9 mouse cellular contexts compared by ENCODE assay signal in the genomic region with DNA sequence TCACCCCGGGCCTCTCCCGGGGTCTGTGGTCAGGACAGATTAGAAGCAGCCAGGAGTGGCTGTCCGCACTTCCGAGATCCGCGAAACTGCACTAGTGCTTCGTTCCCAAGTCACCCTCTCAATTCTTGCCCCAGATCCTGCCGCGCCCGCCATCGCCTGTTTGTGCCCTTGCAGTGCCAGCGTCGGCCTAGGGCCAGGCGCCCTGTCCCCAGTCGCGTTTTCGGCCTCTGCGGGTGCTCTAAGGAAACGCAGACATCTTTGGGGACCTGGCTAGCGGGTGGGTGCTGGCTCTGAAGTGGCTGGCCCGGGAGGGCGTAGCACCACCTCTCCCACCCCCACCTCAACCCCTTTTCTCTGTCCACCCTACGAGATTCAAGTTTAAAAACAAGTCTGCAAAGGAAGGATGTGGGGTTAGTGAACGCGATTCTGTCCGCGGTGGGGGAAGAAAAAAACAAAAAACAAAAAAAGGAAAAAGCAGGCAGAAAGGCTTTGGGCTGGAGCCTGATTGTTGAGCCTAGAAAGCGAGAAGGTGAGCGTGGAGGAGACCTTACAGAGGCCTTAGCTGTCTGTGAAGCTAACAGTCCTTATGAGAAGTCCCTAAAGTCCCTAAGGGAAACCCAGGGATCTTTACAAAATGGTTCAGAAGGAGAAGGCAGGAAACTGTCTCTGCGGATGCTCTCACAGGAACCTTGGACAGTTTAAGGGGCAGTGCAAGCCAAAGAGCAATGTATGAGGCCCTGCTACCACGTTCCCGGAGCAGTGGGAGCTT. TPM values are rescaled to one million over a fixed set of nuclear protein-coding genes. Genes with fewer than 3 reads are reported as not detected.
A peak's percentile ranks its signal among the peaks of the same experiment; 100 is the strongest.
DNase-seq lines count a peak whose midpoint lies in the region; ATAC-seq and TF ChIP-seq lines count a peak whose summit lies in the region.
"Had no signal": no experiment of that assay in that cellular context is flagged by ENCODE, and none has a peak within 500 bp of the region (broad histone marks: within the 10 kb centered on the region; RNA-seq: fewer than 3 reads in every experiment).

No protein-coding gene starts in this region.

- H3K4me3 ChIP-seq in heart, embryonic 15.5 days, result peak overlapping the region; percentile 61
- peak overlapping the region; percentile 4; the same call in 1 of the 2 replicates for H3K4me3 ChIP-seq in brown adipose tissue, adult 24 weeks (ENCODE audit: insufficient read depth, low read depth, low read length)
- H3K4me3 ChIP-seq in hindbrain, embryonic 10.5 days, result peak overlapping the region; percentile 70
- H3K4me3 ChIP-seq in midbrain, postnatal 0 days (ENCODE audit: low read depth, low read length), result peak overlapping the region; percentile 58
- H3K4me3 ChIP-seq in lung, adult 2 months (replicated peaks; ENCODE audit: extremely low read depth, low read depth, low read length), result no peak overlapping the region

- H3K9ac ChIP-seq in heart, embryonic 15.5 days, result no peak overlapping the region
- peak overlapping the region; percentile 57; the same call in 1 of the 2 replicates for H3K9ac ChIP-seq in midbrain, postnatal 0 days (replicated peaks; ENCODE audit: low read length, poor library complexity, severe bottlenecking)

- H3K4me1 ChIP-seq in heart, embryonic 15.5 days (replicated peaks), result peaks cover 45% of the 10 kb centered on the region
- no peaks in the 10 kb centered on the region; the same call in 1 of the 2 replicates for H3K4me1 ChIP-seq in brown adipose tissue, adult 24 weeks (ENCODE audit: control insufficient read depth, insufficient read depth, insufficient read length, low read length)
- H3K4me1 ChIP-seq in hindbrain, embryonic 10.5 days (replicated peaks), result peaks cover 73% of the 10 kb centered on the region
- peaks cover 11% of the 10 kb centered on the region for H3K4me1 ChIP-seq in midbrain, postnatal 0 days (ENCODE audit: insufficient read depth, low read length)
- H3K4me1 ChIP-seq in lung, adult 2 months (ENCODE audit: control insufficient read depth, insufficient read depth, low read length), result peaks cover 8% of the 10 kb centered on the region; the same call in 1 of the 2 replicates

- H3K36me3 ChIP-seq in heart, embryonic 15.5 days, result no peaks in the 10 kb centered on the region
- H3K36me3 ChIP-seq in hindbrain, embryonic 10.5 days, result no peaks in the 10 kb centered on the region
- no peaks in the 10 kb centered on the region for H3K36me3 ChIP-seq in midbrain, postnatal 0 days (ENCODE audit: insufficient read depth, low read length)

- 2% methylated on average over 32 of the region's 32 CpGs for WGBS in heart, embryonic 15.5 days
- under 1% methylated on average over 32 of the region's 32 CpGs for WGBS in hindbrain, embryonic 10.5 days
- whole genome bisulfite sequencing in midbrain, postnatal 0 days, result 1% methylated on average over 32 of the region's 32 CpGs
- 2% methylated on average over 32 of the region's 32 CpGs for WGBS in lung, adult 2 months

- TF ChIP-seq POLR2A in lung, adult 2 months (IDR thresholded peaks at IDR 0.05; ENCODE audit: borderline replicate concordance, extremely low read depth, low read depth, low read length), result no peak

- TF ChIP-seq CTCF in midbrain, postnatal 0 days (IDR thresholded peaks at IDR 0.05), result no peak
- no peak for TF ChIP-seq CTCF in lung, adult 2 months (IDR thresholded peaks at IDR 0.05; ENCODE audit: insufficient read depth, low read length)

- peak overlapping the region; percentile 96 for H3K4me2 ChIP-seq in heart, embryonic 15.5 days
- H3K4me2 ChIP-seq in midbrain, postnatal 0 days (ENCODE audit: low read depth, low read length, poor library complexity, severe bottlenecking), result peak overlapping the region; percentile 91

- peaks cover 95% of the 10 kb centered on the region for H3K27me3 ChIP-seq in heart, embryonic 15.5 days
- H3K27me3 ChIP-seq in hindbrain, embryonic 10.5 days (ENCODE audit: insufficient read depth, poor library complexity, severe bottlenecking), result peaks cover 93% of the 10 kb centered on the region
- H3K27me3 ChIP-seq in midbrain, postnatal 0 days (ENCODE audit: insufficient read depth, low read length), result peaks cover 72% of the 10 kb centered on the region

- DNase-seq in heart, postnatal 25 days (ENCODE audit: low spot score), result no peak
- DNase-seq in hindbrain, embryonic 10.5 days (ENCODE audit: low spot score), result no peak
- no peak for DNase-seq in midbrain, postnatal 0 days (ENCODE audit: low spot score)
- no peak for DNase-seq in thymus, postnatal 10 days (ENCODE audit: low spot score in 2 of 2)
- no peak for DNase-seq in lung, adult 2 months
- no peak for DNase-seq in ovary, postnatal 10 days (ENCODE audit: low spot score)

- H3K27ac ChIP-seq in heart, embryonic 15.5 days, result no peak overlapping the region
- no peak overlapping the region for H3K27ac ChIP-seq in brown adipose tissue, adult 24 weeks (replicated peaks; ENCODE audit: low read depth, low read length)
- H3K27ac ChIP-seq in hindbrain, embryonic 10.5 days, result peak overlapping the region; percentile 4; the same call in 1 of the 2 replicates
- no peak overlapping the region; the same call in 1 of the 2 replicates for H3K27ac ChIP-seq in midbrain, postnatal 0 days (ENCODE audit: low read depth, low read length)

- H3K9me3 ChIP-seq in heart, embryonic 15.5 days (replicated peaks), result no peaks in the 10 kb centered on the region
- no peaks in the 10 kb centered on the region for H3K9me3 ChIP-seq in hindbrain, embryonic 10.5 days
- no peaks in the 10 kb centered on the region for H3K9me3 ChIP-seq in midbrain, postnatal 0 days (ENCODE audit: low read length)

- ATAC-seq in heart, embryonic 15.5 days (replicated peaks; ENCODE audit: insufficient number of reproducible peaks, insufficient read depth, low FRiP score, low read depth), result no peak
- no peak for ATAC-seq in midbrain, postnatal 0 days (ENCODE audit: low FRiP score)
- ATAC-seq: Patski had no signal

- intact Hi-C loops in heart, postnatal 25 days (cut with DNase I), result loop anchor here (10.0 kb wide), 1 partner anchor 536 kb away; no protein-coding TSS in a partner anchor

RNA-seq across cellular contexts. Expression of gene Cbln1, which starts 1.4 kb away (rescaled TPM):
- 0.15 TPM in 1 of 2 replicates, not detected in the other for polyA plus RNA-seq in heart, embryonic 15.5 days (2015; fragmentation: Nextera tagmentation; extraction: Ambion mirVana)
- under 1 TPM; 0.52 to 0.87 TPM for total RNA-seq in heart, postnatal 25 days (2021)
- not detected in 2 replicates for polyA plus RNA-seq in brown adipose tissue, adult 24 weeks (2012; ENCODE audit: insufficient read depth, insufficient read length, missing spikeins)
- polyA plus RNA-seq in hindbrain, embryonic 10.5 days (2016; fragmentation: Nextera tagmentation; extraction: Ambion mirVana), result 3.6 and 11.7 TPM in 2 replicates
- 48.2 and 77.3 TPM in 2 replicates for total RNA-seq in midbrain, postnatal 0 days (2014; rRNA removed)
- polyA plus RNA-seq in midbrain, postnatal 0 days (2015; fragmentation: Nextera tagmentation; extraction: Ambion mirVana), result 17.3 and 24.0 TPM in 2 replicates
- not detected in 2 replicates for polyA plus RNA-seq in lung, adult 2 months (2012; rRNA removed)
